ENCODE assay signal across 9 mouse cellular contexts in the genomic region with DNA sequence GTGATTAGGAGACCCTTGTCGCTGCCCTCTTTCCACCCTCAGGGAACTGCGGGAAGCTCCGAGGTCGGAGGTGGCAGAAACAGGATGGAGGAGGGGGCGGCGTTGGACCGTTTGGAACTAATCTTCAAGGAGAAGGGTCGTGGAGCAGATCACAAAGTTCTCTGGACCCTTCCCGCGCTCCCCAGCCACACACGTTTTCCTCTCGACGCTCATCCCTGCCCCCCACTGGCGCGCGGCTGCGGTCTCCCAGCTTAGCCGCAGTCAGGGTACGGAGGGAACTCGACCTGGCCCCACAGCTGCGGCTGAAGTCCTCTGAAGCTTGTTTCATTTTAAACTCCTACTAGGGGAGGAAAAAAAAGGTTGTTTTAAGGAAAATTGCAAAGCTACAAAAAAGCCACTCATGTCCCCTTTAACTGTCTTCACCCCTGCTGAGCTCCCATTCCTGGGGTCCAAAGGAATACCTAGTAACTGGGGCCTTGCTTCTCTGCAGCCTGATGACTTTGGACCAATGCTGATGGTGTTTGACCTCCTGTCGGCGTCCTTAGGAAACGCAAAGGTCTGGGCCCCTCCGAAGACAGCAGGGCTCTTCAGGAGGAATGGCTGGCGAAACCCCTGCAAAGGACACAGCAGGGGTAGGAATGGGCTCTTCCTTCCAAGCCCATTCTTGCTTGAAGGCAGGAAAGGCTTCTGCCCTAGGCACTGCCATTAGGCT. TPM values are rescaled to one million over a fixed set of nuclear protein-coding genes. Genes with fewer than 3 reads are reported as not detected.
DNase-seq lines count a peak whose midpoint lies in the region; ATAC-seq and TF ChIP-seq lines count a peak whose summit lies in the region.
"Had no signal": no experiment of that assay in that cellular context is flagged by ENCODE, and none has a peak within 500 bp of the region (broad histone marks: within the 10 kb centered on the region; RNA-seq: fewer than 3 reads in every experiment).

No protein-coding gene starts in this region.

- H3K9me3 ChIP-seq in lung, postnatal 0 days (ENCODE audit: low read length) = no peaks in the 10 kb centered on the region
- no peaks in the 10 kb centered on the region for H3K9me3 ChIP-seq in limb, embryonic 10.5 days (replicated peaks)
- no peaks in the 10 kb centered on the region for H3K9me3 ChIP-seq in stomach, embryonic 15.5 days

- no peaks in the 10 kb centered on the region for H3K27me3 ChIP-seq in cerebellum, adult 2 months (ENCODE audit: control insufficient read depth, insufficient read depth, low read length)
- peaks cover 25% of the 10 kb centered on the region for H3K27me3 ChIP-seq in lung, postnatal 0 days (replicated peaks; ENCODE audit: insufficient read depth, low read length)
- peaks cover 32% of the 10 kb centered on the region for H3K27me3 ChIP-seq in limb, embryonic 10.5 days (ENCODE audit: low read depth, poor library complexity, severe bottlenecking)
- peaks cover 24% of the 10 kb centered on the region for H3K27me3 ChIP-seq in stomach, embryonic 15.5 days (replicated peaks)

- no peak for TF ChIP-seq CTCF in cerebellum, adult 2 months (IDR thresholded peaks at IDR 0.05; ENCODE audit: borderline replicate concordance, insufficient read depth, low read depth, low read length)
- TF ChIP-seq CTCF in lung, postnatal 0 days (IDR thresholded peaks at IDR 0.05) = peak; percentile 10; the same call in 1 of the 2 replicates

- H3K4me2 ChIP-seq in lung, postnatal 0 days (replicated peaks; ENCODE audit: low read depth, low read length) = peak overlapping the region; percentile 99
- peak overlapping the region; percentile 97 for H3K4me2 ChIP-seq in stomach, embryonic 15.5 days

- TF ChIP-seq EP300 in lung, postnatal 0 days (IDR thresholded peaks at IDR 0.05) = no peak

- WGBS in cerebellum, adult 2 months = 32% methylated on average over 26 of the region's 26 CpGs
- 8% methylated on average over 24 of the region's 26 CpGs for WGBS in lung, postnatal 0 days
- 2% methylated on average over 26 of the region's 26 CpGs for WGBS in limb, embryonic 10.5 days
- WGBS in stomach, embryonic 15.5 days = 12% methylated on average over 26 of the region's 26 CpGs

- H3K4me1 ChIP-seq in cerebellum, adult 2 months (ENCODE audit: control insufficient read depth, insufficient read depth, low read length) = 0 out of 2 replicates have a peak, but pooled peaks cover 3% of the 10 kb centered on the region
- peaks cover 13% of the 10 kb centered on the region; the same call in 1 of the 2 replicates for H3K4me1 ChIP-seq in lung, postnatal 0 days (ENCODE audit: insufficient read depth, low read depth, low read length)
- H3K4me1 ChIP-seq in limb, embryonic 10.5 days = peaks cover 43% of the 10 kb centered on the region
- H3K4me1 ChIP-seq in stomach, embryonic 15.5 days = peaks cover 40% of the 10 kb centered on the region

- no peaks in the 10 kb centered on the region for H3K36me3 ChIP-seq in lung, postnatal 0 days (ENCODE audit: insufficient read depth, low read length)
- H3K36me3 ChIP-seq in limb, embryonic 10.5 days = no peaks in the 10 kb centered on the region
- H3K36me3 ChIP-seq in stomach, embryonic 15.5 days = no peaks in the 10 kb centered on the region

- H3K27ac ChIP-seq in cerebellum, adult 2 months (ENCODE audit: insufficient read depth, low read length) = no peak overlapping the region
- no peak overlapping the region for H3K27ac ChIP-seq in lung, postnatal 0 days (ENCODE audit: low read length)
- H3K27ac ChIP-seq in limb, embryonic 10.5 days = peak overlapping the region; percentile 99
- no peak overlapping the region for H3K27ac ChIP-seq in stomach, embryonic 15.5 days

- TF ChIP-seq POLR2A in cerebellum, adult 2 months (IDR thresholded peaks at IDR 0.05; ENCODE audit: borderline replicate concordance, insufficient read depth, low read length) = no peak

- no peak overlapping the region for H3K9ac ChIP-seq in lung, postnatal 0 days (replicated peaks; ENCODE audit: low read depth)
- H3K9ac ChIP-seq in stomach, embryonic 15.5 days = no peak overlapping the region

- ATAC-seq in lung, postnatal 0 days = no peak
- no peak for ATAC-seq in stomach, embryonic 15.5 days (ENCODE audit: insufficient read depth, low FRiP score, low read depth)

- H3K4me3 ChIP-seq in cerebellum, adult 2 months (replicated peaks; ENCODE audit: insufficient read depth, low read depth, low read length) = peak overlapping the region; percentile 54
- H3K4me3 ChIP-seq in lung, postnatal 0 days (ENCODE audit: low read depth, low read length) = peak overlapping the region; percentile 27; the same call in 1 of the 2 replicates
- H3K4me3 ChIP-seq in limb, embryonic 10.5 days = peak overlapping the region; percentile 89
- peak overlapping the region; percentile 83 for H3K4me3 ChIP-seq in stomach, embryonic 15.5 days (replicated peaks)

- no peak for DNase-seq in cerebellum, adult 2 months
- DNase-seq in cerebellum, postnatal 36 days = no peak
- DNase-seq in lung, postnatal 0 days (ENCODE audit: low spot score) = no peak
- no peak for DNase-seq in lung, postnatal 4 days
- DNase-seq in limb, embryonic 10.5 days (ENCODE audit: low spot score) = peak; percentile 61
- no peak for DNase-seq in layer of hippocampus, postnatal 25 days (ENCODE audit: extremely low spot score in 1 of 2, low spot score in 1 of 2)
- DNase-seq in right cerebral cortex, adult 2 months (ENCODE audit: low spot score in 2 of 2) = no peak
- DNase-seq: layer of hippocampus, adult 9-11 months had no signal

RNA-seq across cellular contexts. Expression of a gene that starts 3.3 kb away (rescaled TPM):
- 38.1 and 40.1 TPM in 2 replicates for polyA plus RNA-seq in cerebellum, adult 2 months (2012; rRNA removed)
- polyA plus RNA-seq in lung, postnatal 0 days (2015; fragmentation: Nextera tagmentation; extraction: Ambion mirVana) = 2.1 and 3.5 TPM in 2 replicates
- polyA plus RNA-seq in limb, embryonic 10.5 days (2016; fragmentation: Nextera tagmentation; extraction: Ambion mirVana) = 23.6 and 29.4 TPM in 2 replicates
- 9.3 and 9.6 TPM in 2 replicates for polyA plus RNA-seq in stomach, embryonic 15.5 days (2015; fragmentation: Nextera tagmentation; extraction: Ambion mirVana)
- 10 to 100 TPM; 26.8 to 28.9 TPM for total RNA-seq in layer of hippocampus, postnatal 25 days (2021)

Comparison
In these comparisons a context has a peak if more than half of its experiments do, and no peak if none do; other contexts are left out.
1. H3K4me3 ChIP-seq: peak in every context shown above with its lines; median percentile 89 in limb, embryonic 10.5 days; 83 in stomach, embryonic 15.5 days; 54 in cerebellum, adult 2 months; 27 in lung, postnatal 0 days.